Mouse (Mus musculus) MN1 (cell line): ENCODE measurements around the gene Snx9.

Experiments used
- DNase-seq: peaks from one replicate; pipeline ENCODE4 v3.0.0-alpha.2; 2016; ENCODE audit warnings: low spot score

The Snx9 gene

DNA sequence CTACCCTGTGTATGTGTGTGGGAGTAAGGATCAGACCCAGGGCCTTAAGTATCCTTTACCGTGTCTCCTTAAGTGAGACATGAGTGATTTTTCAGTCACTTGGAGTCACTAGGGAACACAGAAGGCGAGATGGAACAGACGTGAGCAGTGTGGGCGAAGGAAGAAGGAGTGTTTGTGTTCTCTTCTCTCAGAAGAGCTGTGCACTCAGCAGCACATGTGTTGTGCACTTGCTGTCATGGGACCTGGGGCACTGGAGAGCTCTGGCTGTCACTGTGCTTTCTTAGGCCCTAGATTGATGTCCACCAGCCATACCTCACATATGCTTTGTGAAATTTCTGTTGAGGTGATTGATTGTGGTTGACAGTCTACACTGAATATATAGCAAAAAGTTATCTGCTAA is 37.7 kb downstream of the Snx9 start:
- no peak for DNase-seq

DNA sequence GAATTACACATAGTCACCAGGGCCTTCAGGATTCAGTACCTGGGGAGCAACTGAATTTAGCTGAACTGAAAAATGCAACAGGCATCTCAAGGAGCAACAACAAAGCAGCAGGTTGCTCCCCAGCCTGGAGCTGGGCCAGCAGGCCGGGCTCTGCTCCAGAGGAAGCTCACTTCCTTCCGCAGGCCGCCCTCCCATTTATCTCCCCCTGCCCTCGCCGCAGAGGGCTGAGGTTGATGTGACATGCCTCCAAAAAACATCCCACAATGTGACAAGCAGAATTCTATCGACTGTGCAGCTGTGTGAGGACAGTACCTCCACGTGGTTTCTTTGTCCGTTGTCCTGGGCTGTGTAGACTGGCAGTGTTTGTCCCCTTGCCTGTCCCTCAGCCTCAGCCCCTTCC is 44.3 kb downstream of the Snx9 start:
- DNase-seq = no peak

DNA sequence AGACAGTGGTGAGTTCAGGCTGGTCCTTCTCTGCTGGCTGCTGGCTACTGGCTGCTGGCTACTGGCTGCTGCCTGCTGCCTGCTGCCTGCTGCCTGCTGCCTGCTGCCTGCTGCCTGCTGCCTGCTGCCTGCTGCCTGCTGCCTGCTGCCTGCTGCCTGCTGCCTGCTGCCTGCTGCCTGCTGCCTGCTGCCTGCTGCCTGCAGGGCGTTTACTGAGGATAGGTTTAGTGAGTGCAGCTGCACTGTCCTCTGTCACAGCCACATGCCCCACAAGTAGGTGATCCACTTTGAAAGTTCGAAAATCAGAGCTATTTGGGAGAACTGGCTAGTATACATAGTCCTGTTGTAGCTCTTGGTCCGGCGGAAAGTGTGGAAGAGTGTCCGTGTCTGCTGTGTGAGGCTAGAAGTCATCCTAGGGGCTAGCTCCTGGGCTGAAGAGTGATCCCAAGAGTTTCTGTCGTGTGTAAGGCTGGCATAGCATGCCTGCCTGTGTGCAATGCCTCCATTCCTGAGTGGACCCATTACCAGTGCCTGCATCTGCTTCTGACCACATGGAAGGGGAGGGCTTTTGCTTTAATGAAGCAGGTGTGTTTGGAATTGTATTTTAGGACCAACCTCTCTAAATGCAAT is 45.2 kb downstream of the Snx9 start:
- no peak for DNase-seq

DNA sequence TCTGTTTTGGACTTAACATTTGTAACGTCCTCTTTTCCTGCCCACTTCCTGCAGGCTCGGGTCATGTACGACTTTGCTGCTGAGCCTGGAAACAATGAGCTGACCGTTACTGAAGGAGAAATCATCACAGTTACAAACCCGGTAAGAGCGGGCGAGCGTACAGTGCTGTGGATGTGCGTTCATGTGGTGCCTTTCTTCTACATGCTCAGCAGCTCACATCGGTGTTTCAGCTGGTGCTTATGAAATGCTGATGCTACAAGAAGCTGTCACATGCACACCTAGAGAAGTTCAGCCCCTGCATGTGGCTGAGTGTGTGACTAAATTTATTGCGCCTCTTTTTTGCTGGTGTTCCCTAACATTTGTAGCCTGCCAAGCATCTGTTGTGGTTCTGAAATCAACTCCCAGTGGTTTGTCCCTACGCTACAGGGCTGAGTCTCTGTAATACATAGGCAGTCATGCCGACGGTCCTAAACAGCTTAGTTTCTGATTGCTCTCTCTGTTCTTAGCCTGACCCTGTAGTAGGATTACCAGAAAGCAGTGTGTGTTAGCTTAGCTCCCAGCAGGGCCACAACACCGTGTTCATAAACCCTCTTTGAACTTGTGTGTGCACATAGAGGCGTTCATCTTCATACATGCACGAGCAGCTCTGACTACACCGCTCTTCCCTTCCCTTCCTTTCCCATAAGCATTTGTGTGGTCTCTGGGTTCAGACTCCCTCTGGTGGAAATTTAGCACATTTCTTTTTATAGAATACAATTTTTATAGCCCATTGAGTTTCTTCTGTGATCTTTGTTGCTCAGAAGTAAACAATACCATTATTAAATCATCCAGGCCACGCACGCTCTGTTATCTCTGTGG is 46.0 kb downstream of the Snx9 start:
- DNase-seq = peak; percentile 60

DNA sequence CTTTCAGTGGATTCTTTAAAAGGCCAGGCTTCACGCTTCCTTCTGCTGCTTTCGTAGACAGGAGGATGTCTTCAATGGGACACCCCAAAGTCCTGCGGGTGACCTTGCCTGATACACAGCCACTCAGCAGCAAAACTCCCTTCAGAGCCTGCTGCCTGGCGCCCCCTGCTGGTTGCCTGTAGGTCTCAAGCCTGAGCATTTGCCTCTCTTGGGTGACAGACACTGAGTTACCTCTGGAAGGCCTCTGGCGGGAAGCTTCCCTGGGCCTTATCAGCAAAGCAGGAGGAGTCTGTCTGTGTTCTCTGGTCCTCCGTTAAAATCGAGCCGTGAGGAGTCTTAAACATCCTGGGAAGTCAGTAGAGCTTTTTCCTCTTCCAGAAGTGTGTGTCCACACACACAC is 49.3 kb downstream of the Snx9 start:
- peak; percentile 53 for DNase-seq

DNA sequence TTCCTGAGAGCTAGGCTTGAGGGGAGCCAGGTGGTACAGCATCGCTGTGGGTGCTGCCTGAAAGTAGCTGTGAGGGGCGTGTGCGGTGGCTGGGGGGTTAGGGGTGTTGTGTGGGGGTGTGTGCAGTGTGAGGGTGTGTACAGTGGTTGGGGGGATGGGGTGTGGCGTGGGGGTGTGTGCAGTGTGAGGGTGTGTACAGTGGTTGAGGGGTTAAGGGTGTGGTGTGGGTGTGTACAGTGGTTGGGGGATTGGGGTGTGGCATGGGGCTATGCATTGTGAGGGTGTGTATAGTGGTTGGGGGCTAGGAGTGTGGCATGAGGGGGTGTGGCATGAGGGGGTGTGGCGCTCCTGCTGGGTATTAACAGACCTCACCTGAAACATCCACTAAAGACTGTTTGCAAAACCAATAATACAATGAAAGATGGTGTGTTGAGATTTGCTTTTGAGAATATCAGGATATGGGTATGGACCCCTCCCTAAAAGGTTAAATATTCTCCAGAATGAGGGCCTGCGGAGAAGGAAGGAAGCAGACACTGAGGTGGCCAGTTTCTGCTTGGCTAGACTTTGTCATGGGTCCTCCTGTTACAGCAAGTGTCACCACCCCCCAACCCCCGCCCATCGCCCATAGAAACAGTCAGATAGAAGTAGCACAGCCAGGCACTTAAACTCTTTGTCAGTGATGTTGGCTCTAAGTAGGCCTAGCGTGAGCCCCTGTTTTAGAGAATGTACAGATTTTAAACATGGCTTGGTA is 51.0 kb downstream of the Snx9 start:
- no peak for DNase-seq

DNA sequence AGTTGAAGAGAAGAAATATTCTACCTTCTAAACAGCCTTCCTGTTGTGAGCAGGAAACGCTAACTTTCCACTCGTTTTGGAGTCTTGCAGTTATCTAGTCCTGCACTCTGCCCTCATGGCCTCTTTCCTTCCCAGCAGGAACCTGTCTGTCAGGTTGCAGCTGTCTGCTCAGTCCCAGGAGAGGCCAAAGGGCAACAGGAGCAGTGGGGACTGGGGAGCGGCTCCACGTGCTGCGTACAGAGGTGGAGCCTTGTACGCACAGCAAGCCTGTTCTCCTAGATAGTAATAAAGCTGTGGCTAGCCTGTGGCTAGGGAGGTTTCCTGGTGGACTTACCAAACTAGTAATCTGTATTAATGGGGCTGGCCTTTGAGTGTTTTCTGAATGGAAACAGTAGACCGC is 52.0 kb downstream of the Snx9 start:
- no peak for DNase-seq

DNA sequence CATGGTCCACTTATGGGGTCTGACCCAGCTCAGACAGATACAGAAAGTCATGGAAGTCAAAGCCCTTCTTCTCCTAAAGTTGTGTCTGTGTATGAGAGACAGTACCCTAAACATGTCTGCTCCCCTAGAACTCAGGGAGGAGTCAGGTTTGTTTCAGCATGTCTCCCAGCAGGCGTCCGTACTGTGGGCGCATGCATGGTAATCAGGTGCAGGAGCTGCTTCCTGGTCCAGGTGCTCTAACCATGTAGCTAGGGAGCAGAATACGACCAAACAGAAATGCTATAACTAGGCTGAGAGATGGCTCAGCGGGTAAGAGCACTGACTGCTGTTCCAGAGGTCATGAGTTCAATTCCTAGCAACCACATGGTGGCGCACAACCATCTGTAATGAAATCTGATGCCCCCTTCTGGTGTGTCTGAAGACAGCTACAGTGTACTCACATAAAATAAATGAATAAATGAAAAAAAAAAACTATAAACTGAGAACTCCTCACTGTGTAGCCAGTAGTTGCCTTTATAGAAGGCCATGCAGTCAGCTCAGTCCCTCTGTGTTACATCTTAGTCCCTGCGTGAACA is 52.5 kb downstream of the Snx9 start:
- DNase-seq = no peak

DNA sequence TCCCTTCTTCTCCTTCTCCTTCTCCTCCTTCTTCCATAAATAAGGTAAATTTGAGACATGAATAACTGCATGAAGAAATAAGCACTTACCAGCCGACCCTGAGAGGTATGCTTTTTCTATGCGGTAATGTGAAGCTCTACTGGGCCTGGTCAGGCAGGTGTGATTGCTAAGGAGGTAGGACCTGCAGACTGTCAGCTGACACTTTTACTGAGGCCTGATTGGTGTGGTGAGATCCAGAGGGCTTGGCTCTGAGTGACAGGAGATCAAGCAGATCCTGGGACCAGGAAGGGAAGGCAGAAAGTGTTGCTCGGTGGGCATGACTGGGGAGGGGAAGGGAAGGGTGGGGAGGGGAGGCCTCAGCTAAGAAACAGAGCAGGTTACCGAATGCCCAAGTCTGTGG is 54.9 kb downstream of the Snx9 start:
- DNase-seq = no peak

DNA sequence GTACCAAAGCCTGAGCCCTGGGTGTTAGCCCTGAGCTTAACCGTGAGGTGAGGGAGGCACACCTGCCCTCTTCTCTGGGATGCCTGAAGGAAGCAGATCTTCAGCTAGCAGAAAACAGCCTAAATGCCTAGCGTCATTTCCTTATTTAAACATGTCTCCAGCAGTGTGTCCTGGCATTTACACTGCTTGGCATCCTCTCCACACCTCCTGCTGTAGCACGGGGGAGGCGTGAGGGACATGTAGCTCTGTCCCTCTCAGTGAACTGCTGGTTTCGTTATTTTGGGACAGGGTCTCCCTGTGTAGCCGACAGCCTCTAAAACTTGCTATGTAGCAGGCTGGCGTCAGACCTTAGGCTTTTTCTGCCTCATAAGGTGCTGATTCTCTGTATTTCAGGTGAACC is 55.5 kb downstream of the Snx9 start:
- no peak for DNase-seq

DNA sequence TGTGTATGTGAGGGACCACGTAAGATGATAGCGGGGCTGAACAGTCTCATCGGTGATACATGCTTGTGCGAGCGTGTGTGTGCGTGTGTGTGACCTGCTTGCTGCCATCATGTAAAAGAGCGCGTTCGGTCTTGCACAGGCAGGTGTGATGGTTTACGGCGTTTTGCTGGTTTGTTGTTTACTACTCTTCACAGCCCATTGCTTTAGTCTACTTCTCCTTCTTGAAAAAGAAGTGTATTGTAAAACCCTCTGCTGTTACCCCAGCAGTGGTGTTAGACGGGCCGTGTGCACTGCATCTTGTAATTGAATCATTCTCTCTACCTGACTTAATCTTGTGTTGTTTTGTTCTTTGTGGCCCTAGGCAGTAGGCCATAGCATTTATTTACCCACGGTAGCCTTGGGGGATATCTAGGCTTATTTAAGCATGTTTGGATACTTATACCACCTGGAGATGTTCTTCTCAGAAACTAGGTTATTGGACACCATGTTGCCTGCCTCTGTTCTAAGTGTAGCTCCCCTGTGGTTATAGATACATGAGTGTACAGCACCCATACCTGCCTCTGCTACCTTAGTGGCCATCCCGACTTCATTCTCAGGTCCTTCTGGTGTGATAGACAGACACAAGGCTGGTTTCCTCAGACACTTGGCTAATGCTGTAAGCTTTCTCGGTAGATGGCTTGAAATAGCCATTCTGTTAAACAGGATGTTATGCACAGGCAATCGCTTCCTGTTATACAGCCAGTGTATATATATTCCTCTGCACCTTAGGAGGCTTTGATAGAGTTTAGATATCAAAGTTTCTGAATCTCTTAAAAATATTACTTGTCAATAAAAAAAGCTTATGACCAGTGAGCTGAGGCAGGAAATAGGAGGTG is 56.4 kb downstream of the Snx9 start:
- DNase-seq = no peak

DNA sequence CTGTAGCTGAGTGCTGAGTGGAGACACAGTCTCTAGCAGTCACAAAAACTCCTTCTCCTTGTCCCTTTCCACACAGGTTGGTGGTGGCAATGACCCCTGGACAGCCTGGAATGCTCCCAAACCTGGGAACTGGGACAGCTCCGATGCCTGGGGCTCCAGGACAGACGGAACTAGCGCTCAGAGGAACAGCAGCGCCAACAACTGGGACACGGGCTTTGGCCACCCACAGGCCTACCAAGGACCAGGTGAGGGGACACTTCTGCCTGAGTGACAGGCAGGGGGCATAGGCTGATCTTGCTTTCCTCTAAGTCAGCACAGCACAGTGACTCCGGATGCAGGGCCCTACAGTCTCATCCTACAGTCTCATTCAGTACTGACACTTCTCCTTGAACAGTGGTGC is 58.1 kb downstream of the Snx9 start:
- DNase-seq = no peak

DNA sequence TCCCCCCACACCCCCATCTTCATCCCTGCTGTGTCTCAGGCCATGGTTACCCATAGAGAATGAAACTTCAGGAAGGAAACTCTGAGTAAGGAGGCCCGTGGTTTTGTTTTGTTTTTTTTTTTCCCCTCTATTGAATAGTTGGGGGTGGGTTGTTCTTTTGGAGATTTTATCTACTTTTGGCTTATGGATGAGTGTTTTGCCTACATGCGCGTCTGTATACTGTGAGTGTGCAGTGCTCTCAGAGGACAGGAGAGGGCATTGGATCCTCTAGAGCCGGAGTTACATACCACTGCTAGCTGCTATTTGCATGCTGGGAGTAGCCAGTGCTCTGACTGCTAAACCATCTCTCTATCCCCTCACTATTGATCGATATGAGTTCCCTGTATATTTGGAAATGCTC is 60.3 kb downstream of the Snx9 start:
- DNase-seq = no peak

DNA sequence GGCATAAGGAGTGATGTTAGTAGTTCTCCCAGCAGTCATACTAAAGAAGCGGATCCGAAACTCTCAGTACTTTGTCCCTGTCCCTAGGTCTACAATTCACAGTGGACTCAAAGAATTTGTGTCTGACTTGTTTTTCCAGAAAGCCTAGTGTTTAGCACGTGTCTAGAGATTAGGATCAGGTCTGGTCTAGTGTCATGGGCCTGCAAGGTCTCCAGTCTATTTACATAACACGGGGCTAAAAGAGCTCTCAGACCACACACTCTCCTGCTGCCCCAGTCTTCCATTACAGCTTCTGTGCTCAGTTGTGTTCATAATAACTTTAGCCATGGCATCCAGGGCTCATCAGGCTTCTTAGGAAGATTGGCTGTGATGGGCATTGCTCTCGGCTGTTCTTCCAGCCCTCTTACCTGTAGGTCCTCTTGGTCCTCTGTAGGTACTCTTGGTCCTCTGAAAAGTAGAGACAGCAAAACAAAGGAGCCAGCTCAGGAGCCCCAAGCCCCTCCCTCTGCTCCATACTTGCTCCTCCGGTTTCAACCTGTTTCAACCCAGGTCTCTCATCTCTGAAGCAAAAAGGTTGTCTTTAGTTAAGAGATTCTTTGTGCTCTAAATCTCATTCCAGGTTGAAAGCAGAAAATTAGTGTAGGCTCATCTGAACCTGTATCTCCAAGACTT is 62.6 kb downstream of the Snx9 start:
- peak; percentile 70 for DNase-seq

DNA sequence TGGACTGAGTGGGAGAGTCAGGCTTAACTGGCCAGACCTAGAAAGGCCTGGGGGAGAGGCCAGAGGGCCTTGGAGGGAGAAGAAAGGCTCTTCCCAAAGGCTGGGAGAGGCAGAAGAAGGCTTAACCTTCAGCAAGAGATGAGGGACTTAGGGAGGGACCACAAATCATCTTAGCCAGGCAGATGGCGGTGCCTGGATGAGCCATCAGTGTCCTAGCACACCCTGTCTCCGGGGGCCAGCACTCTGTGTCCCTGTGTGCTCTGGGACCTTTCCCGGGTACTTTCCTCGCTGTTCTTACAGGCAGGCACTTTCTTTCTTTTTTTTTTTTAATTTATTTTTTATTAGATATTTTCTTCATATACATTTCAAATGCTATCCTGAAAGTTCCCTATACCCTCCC is 68.6 kb downstream of the Snx9 start:
- no peak for DNase-seq

DNA sequence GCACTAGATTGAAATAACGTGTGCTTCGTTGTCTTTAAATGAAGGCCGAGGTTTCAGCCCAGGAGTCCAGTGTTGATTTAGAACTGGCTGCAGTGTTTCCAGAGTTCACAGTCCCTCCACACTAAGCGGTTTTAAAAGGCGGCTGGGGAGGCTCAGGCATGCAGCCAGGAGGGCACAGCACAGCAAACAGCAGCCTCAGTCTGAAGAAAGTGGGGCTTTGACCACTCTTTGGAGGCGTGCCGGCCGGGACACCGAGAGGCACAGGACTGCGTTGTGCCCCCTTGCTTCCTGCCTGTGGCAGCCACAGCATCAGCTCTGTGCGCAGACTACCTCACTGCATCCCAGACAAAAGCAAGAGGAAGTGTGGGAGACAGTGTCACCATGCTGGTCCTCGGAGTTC is 70.5 kb downstream of the Snx9 start:
- no peak for DNase-seq

DNA sequence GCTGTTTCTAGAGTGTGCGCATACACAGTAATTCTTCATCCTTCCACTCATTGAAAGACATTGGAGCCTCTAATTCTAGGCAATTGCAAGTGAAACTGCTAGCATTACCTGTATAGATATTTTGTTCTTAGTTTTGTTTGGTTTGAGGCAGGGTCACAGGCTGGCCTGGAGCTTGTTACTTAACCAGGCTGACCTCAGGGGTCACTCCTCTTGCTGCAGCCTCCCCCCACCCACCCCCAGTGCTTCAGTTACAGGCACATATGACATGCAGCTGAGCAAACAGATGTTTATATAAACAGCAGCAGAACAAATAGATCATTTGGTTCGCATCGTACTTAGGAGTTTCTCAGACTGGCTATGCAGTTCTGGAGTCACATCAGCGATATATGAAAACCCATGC is 71.7 kb downstream of the Snx9 start:
- DNase-seq = no peak

DNA sequence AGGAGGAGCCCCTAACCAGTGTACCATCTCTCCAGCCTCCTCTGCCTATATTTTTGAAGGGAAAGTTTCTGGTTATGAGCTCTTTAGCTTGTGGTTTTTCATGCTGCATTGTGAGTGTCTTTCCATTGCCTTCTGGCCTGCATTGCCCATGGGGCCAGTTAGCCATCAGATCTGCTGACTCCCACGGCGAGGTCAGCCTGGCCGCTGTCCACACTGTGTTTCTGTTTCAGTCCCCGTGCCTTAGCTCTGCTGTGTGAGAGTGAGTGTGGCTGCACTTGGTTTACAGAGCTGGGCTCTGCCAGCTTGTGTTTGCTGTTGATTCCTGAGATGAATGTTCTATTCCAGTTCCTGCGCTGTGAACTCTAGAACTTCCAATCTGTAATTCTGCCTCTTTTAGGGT is 73.1 kb downstream of the Snx9 start:
- peak; percentile 14 for DNase-seq

DNA sequence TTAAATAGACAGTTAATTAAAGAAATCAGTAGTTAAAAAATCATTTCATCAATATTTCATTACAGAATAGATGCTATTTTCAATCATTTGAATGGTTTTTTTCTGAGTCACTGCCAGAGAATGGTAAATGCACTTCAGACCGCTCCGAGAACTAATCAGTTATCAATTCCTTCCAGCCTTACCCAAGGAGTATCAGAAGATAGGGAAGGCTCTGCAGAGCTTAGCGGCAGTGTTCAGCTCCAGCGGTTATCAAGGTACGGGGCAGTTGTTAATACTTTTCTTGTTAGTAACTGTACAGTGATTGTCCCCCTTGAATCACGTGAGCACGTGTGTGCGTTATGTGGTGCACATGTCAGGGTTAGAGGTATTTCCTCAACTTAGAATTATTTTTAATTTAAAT is 80.8 kb downstream of the Snx9 start:
- DNase-seq = no peak

DNA sequence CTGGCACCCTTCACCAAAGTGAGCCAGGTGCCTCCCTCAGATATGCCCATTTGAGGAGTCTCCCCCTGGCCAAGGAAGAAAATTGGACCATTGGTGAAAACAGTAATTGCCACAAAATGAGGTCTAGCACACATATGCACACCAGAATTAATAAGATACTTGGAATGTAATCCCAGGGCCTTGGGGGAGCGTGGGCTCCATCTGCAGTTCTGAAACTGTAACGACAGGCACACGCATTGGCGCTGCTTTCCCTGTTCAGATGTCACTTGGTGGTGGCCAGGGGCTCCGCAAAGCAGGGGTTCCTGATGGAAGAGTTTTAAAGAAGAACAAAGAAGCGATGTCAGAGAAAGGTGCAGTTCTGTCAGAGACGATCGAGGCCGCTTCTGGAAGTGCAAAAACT is 82.2 kb downstream of the Snx9 start:
- peak; percentile 23 for DNase-seq

DNA sequence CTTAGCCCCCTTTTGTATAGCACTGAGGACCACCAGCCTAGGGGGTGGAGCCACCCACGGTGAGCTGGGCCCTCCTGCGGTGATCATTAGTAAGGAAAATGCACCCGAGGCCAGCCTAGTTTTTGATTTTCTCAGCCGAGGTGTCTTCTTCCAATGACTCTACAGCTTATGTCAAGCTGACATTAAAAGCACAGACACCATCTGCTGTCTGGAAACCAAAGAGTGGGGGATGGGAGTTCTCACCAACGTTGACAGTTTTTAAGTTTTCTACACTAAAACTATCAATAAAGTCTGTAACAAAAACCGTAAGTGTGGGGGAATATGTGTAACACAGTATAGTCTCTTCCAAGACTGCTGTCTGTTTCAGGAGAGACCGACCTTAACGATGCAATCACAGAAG is 83.1 kb downstream of the Snx9 start:
- no peak for DNase-seq
